Mouse (Mus musculus) limb, embryonic 10.5 days (tissue): ENCODE measurements at regions not wholly inside any gene's neighbourhood (a gene's known extent, or its start where the extent isn't known, plus 50 kb on each side); places are given as distances from the start of the nearest gene placed in this dataset.

Experiments used
- DNase-seq: peaks from one replicate; pipeline ENCODE4 v3.0.0-alpha.2; 2017; ENCODE audit warnings: low spot score
- H3K27ac ChIP-seq: fragments of 300-500 bp; sonication (generic); 2 replicates; pipeline ENCODE4 v1.5.1; 2016; ENCODE audit warnings: mild to moderate bottlenecking
- H3K27me3 ChIP-seq: fragments of 300-500 bp; sonication (generic); 2 replicates; pipeline ENCODE4 v1.6.1; 2016; ENCODE audit warnings: low read depth, mild to moderate bottlenecking; ENCODE audit not compliant: poor library complexity, severe bottlenecking
- H3K36me3 ChIP-seq: fragments of 300-500 bp; sonication (generic); 2 replicates; pipeline ENCODE4 v1.6.1; 2016; ENCODE audit warnings: mild to moderate bottlenecking, moderate library complexity
- H3K4me1 ChIP-seq: fragments of 300-500 bp; sonication (generic); 2 replicates; pipeline ENCODE4 v1.6.1; 2016
- H3K4me3 ChIP-seq: fragments of 300-500 bp; sonication (generic); 2 replicates; pipeline ENCODE4 v1.5.1; 2016; ENCODE audit warnings: mild to moderate bottlenecking, moderate library complexity
- H3K9me3 ChIP-seq: fragments of 300-500 bp; sonication (generic); replicated peaks from 2 replicates; pipeline ENCODE4 v1.6.1; 2016; ENCODE audit warnings: mild to moderate bottlenecking
- WGBS: fragments of 180-500 bp; shearing (Covaris S2); methylation state at CpG from one replicate; pipeline ENCODE4 v1.1.7; 2016; 5-methylcytosine and 5-hydroxymethylcytosine counted together

- no peak overlapping the region for H3K4me3 ChIP-seq
Observed at GRCm38 (mm10) chr6:50783494-50783893, 129.3 kb upstream of the Npvf start.

DNA sequence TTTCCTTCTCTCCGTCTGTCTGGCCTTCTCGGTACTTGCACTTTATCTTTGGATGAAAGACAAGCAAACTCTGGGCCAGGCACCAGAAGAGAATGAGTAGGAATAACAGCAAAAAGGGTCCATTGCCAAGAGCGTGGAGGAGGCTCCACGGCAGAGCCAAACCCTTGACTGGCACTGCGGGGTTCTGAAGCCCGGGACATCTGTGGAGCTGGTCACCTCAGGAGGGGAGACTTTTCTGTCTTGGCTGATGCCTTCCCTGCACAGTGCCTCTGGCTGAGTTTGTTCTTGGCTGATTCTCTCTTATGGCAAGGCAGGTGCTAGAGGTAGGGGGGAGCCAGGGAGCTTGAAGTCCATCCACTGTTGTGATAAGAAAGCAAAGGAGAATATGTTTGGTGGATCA is 130.1 kb upstream of the Npvf start:
- Histone ChIP-seq H3K4me1 (peaks cover 7% of the 10 kb centered on the region; the same call in 1 of the 2 replicates), H3K36me3 (no peaks in the 10 kb centered on the region), H3K27ac (no peak overlapping the region), H3K27me3 (0 out of 2 replicates have a peak, but pooled peaks cover 4% of the 10 kb centered on the region), H3K9me3 (no peaks in the 10 kb centered on the region), H3K4me3 (no peak overlapping the region)
- no peak for DNase-seq
- WGBS: 89% methylated on average over 6 of the region's 6 CpGs

More at GRCm38 (mm10) chr6:50783494-50783893, 129.3 kb upstream of the Npvf start:
- Histone ChIP-seq H3K4me1 (peaks cover 8% of the 10 kb centered on the region; the same call in 1 of the 2 replicates), H3K27ac (no peak overlapping the region), H3K9me3 (no peaks in the 10 kb centered on the region), H3K27me3 (0 out of 2 replicates have a peak, but pooled peaks cover 4% of the 10 kb centered on the region), H3K36me3 (no peaks in the 10 kb centered on the region)
- 84% methylated on average over 10 of the region's 10 CpGs for WGBS
- DNase-seq: no peak

- 0 out of 2 replicates have a peak, but pooled peaks cover 5% of the 10 kb centered on the region for H3K4me1 ChIP-seq
- WGBS: 95% methylated on average over 8 of the region's 8 CpGs
- H3K27ac ChIP-seq: no peak overlapping the region
- H3K9me3 ChIP-seq: no peaks in the 10 kb centered on the region
- no peak for DNase-seq
- no peak overlapping the region for H3K4me3 ChIP-seq
- no peaks in the 10 kb centered on the region for H3K27me3 ChIP-seq
- no peaks in the 10 kb centered on the region for H3K36me3 ChIP-seq
Observed at GRCm38 (mm10) chr6:50787666-50788065, 133.4 kb upstream of the Npvf start.

DNA sequence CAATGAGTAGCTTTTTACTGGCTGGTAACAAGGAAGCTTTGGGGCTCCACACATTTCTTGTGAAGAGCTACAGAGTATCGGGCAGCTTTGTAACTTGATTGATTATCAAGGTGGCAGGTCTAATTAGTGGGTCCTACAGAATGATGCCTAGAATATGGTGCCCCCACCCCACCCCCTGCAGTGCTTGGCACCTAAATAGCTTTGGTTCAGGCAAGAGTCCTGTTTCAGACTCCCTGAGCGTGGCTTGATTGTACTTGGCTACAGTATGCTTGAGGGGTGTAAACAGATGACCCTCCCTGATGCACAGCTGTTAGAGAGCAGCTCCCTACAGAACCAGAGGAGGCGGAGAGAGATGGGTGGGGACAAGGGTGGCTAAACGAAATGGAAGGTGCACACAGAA is 145.7 kb upstream of the Npvf start:
- peaks cover 19% of the 10 kb centered on the region for H3K4me1 ChIP-seq
- no peak for DNase-seq

DNA sequence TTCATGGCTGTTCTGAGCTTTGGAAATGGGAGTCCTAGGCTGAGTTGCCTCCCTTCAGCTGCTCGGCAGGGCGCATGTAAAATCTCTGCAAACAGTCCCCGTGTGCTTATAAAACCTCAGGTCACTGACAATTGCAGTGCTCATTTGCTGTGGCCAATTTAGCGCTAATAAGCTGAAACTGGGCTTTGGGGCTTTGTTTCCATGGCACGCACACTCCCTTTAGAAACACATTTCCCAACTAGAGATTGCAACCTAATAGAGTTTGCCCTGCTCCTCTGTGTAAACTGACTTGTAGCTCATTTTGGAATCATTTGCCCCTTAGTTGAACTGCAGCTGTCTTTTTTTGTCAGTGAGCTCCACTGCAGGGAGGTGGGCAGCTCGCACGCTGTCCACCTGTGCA is 148.7 kb upstream of the Npvf start:
- H3K27ac ChIP-seq: peak overlapping the region; percentile 47; the same call in 1 of the 2 replicates
- H3K4me1 ChIP-seq: peaks cover 24% of the 10 kb centered on the region
- no peaks in the 10 kb centered on the region for H3K9me3 ChIP-seq
- WGBS: 69% methylated on average over 7 of the region's 7 CpGs
- no peaks in the 10 kb centered on the region for H3K36me3 ChIP-seq
- no peak overlapping the region for H3K4me3 ChIP-seq
- DNase-seq: no peak
- H3K27me3 ChIP-seq: peaks cover 34% of the 10 kb centered on the region; the same call in 1 of the 2 replicates

More for the DNA sequence above, 145.7 kb upstream of the Npvf start:
- H3K27me3 ChIP-seq: peaks cover 29% of the 10 kb centered on the region; the same call in 1 of the 2 replicates
- no peaks in the 10 kb centered on the region for H3K36me3 ChIP-seq
- no peaks in the 10 kb centered on the region for H3K9me3 ChIP-seq
- H3K27ac ChIP-seq: no peak overlapping the region
- WGBS: 34% methylated on average over 4 of the region's 4 CpGs
- H3K4me3 ChIP-seq: no peak overlapping the region

- no peak for DNase-seq
- Histone ChIP-seq H3K9me3 (no peaks in the 10 kb centered on the region), H3K27ac (no peak overlapping the region), H3K27me3 (peaks cover 34% of the 10 kb centered on the region; the same call in 1 of the 2 replicates), H3K4me1 (peaks cover 37% of the 10 kb centered on the region), H3K4me3 (no peak overlapping the region), H3K36me3 (no peaks in the 10 kb centered on the region)
- 85% methylated on average over 4 of the region's 4 CpGs for WGBS
Observed at GRCm38 (mm10) chr6:50804477-50805005, 150.3 kb upstream of the Npvf start.

DNA sequence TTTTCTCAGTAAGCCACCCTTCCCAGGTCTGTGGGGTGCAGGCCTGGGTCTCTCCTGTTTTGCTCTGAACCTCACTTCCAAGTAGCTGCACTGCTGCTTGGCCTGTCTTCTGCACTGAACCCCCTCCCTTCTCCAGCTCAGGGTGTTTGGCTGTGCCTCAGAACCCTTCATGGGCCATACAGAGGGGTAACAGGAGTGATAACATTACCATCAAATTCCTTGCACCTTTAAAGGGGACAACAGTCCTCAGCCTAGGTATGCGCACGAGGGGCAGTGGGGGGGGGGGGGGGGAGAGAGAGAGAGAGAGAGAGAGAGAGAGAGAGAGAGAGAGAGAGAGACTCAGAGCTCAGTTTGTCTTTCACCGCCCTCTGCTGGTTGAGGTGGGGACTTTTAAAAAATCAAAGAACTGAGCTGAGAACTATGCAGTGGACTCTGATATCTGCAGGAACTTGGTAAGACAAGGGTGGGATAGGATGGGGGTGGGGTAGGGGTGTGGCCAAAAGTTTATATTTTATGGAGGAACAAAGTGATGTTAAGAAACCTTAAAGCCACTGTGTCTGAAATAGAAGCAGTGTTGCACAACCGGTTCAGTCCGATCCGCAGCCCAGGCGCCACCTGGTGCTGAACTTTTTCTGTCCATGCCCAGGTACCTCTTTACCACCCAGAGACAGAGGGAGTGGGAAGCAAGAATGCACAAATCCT is 152.3 kb upstream of the Npvf start:
- Histone ChIP-seq H3K4me3 (no peak overlapping the region), H3K36me3 (no peaks in the 10 kb centered on the region), H3K27me3 (peaks cover 34% of the 10 kb centered on the region; the same call in 1 of the 2 replicates), H3K4me1 (peaks cover 55% of the 10 kb centered on the region), H3K9me3 (no peaks in the 10 kb centered on the region), H3K27ac (no peak overlapping the region)
- WGBS: 27% methylated on average over 7 of the region's 7 CpGs
- DNase-seq: peak; percentile 73

DNA sequence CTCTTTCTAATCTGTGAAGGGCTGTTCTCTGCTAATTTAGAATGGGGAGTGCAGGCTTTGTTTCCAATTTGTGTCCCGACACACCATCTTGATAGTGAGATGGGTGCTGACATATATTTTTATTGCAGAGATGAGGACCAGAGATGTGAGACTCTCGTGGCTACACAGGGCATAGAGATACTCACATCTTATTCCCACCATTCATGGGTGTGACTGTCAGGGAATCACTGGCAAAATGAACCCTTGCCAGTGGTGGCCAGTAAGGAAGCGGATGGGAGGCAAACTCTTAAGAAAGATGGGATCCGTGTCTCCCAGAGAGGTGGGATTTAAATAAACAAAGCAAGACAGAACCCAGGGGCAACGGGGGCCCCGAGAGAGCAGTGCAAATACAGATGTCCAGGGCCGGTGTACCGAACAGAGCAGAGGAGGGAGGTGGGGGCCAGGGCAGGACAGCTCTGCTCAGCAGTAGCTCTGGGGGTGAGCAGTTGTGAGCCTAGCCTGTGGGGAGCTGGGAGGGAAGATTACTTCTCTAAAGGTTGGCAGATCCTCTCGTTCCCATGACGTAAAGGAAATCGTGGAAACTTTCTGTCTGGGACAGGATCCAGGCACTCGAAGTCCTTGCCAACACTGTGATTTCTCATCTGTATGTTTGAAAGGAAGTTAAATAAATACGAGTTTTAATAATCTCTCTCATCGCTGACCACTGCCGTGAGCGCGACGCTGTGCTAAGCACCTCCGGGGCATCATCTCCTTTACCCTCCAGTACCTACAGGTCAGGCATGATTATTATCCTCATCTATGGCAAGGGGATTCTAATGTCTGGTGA is 153.2 kb upstream of the Npvf start:
- Histone ChIP-seq H3K4me1 (peaks cover 62% of the 10 kb centered on the region), H3K27me3 (peaks cover 30% of the 10 kb centered on the region; the same call in 1 of the 2 replicates), H3K4me3 (no peak overlapping the region), H3K9me3 (no peaks in the 10 kb centered on the region), H3K36me3 (no peaks in the 10 kb centered on the region), H3K27ac (0 out of 2 replicates have a peak overlapping the region, but pooled peaks have one; percentile 26)
- WGBS: 77% methylated on average over 19 of the region's 19 CpGs
- no peak for DNase-seq

DNA sequence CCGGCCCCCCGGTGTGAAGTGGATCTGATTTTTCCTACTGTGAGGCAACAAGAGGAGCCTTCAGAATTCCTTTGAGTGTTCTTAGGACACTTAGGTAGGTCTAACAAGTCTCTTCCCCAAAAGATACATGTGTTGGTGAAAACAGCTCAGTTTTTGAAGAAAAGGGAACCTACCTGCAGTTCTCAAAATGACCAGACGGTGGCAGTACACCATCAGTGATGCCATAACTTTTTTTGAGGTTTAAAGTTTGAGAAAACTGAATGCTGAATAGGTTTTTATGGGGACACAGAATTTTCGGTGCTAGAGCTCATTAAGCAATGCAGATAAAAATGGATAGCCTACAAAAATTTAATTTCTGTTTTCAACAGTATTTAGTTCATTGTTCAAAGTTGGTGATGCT is 153.9 kb upstream of the Npvf start:
- H3K27me3 ChIP-seq: peaks cover 22% of the 10 kb centered on the region; the same call in 1 of the 2 replicates
- no peak overlapping the region for H3K4me3 ChIP-seq
- 7% methylated on average over 4 of the region's 4 CpGs for WGBS
- peak; percentile 85 for DNase-seq
- peak overlapping the region; percentile 79; the same call in 1 of the 2 replicates for H3K27ac ChIP-seq
- H3K4me1 ChIP-seq: peaks cover 63% of the 10 kb centered on the region
- no peaks in the 10 kb centered on the region for H3K9me3 ChIP-seq
- H3K36me3 ChIP-seq: no peaks in the 10 kb centered on the region

DNA sequence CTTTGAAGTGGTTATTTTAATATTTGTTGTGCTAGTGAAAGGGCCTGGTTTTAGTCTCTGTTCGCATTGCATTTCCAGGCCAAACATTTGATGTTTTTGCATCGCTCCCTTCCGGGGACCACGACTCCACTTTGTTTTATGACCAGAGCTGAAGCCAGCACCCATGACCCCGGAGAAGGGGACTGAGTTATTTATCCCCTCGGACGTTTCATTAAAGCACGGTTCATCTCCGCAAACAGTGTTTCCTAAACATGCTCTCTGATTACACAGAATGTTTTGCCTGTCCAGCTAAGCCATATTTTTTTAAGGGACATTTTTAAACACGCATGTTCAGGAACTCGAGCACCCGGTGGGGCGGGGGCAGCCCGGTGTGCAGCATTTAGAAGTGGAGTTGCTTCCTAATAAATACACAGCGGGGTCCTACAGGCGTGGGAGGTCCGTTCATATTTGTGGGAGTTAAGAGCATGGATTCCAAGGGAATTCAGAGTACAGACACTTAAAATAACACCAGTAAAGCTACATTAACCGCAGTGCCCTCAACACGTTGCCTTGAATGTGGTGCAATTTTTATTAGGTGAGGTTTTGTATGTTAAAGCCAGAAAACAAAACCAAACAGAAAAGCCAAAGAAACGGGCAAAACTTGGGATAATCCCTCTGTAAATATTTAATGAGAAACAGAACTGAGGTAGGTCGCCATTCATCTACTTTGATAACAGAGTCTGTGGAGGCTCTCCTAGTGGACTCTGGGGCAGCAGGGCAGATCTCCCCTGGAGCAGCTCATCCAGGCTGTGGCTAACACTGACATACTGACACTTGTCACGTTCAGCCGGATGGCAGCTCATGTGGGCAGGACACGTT is 154.8 kb upstream of the Npvf start:
- peak overlapping the region; percentile 79 for H3K27ac ChIP-seq
- no peaks in the 10 kb centered on the region for H3K9me3 ChIP-seq
- peak overlapping the region; percentile 4; the same call in 1 of the 2 replicates for H3K4me3 ChIP-seq
- H3K27me3 ChIP-seq: peaks cover 14% of the 10 kb centered on the region; the same call in 1 of the 2 replicates
- WGBS: 31% methylated on average over 24 of the region's 24 CpGs
- H3K36me3 ChIP-seq: no peaks in the 10 kb centered on the region
- DNase-seq: peak; percentile 37
- H3K4me1 ChIP-seq: peaks cover 63% of the 10 kb centered on the region

DNA sequence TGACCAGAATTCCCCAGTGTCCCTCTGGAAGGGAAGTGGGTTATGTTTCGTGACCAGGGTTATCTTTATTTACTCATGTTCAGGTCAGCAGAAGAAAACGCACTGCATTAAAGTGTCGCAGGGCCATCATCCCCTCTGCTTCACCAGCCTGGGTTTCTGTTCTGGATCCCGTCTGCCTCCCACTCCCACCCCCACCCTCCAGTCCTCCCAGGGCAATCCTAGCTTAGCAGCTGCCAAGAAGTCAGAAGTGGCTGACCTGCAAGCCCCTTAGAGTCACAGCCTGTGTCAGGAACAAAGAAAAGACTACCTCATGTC is 155.4 kb upstream of the Npvf start:
- Histone ChIP-seq H3K4me3 (no peak overlapping the region), H3K27ac (peak overlapping the region; percentile 79), H3K9me3 (no peaks in the 10 kb centered on the region), H3K4me1 (peaks cover 62% of the 10 kb centered on the region), H3K27me3 (peaks cover 8% of the 10 kb centered on the region; the same call in 1 of the 2 replicates), H3K36me3 (no peaks in the 10 kb centered on the region)
- WGBS: 20% methylated on average over 4 of the region's 4 CpGs
- DNase-seq: peak; percentile 43

DNA sequence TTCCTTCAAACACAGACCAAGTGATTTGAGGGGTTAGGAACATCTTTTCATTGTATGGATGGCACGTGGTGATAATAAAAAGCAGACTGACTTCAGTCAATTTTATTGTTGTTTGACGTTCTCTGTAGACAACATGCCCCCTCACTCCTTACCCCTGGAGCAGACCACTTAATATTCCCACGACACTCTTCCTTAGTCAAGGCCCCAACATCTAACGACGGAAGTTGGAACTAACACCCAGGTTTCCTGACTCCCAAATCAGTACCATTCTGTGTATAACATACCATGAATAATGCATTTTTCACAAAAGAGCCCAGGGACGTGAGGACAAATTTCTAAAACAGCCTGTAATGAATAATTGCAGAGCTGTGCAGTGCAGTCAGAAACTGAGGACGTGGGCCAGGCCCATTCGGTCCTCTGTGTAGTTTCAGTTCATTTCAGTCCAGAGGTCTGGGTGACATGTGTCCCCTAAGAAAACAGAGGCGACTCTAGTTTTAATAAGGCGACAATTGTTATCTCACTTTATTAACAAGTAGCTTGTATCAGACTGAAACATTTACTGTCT is 160.8 kb upstream of the Npvf start:
- Histone ChIP-seq H3K4me3 (no peak overlapping the region), H3K36me3 (no peaks in the 10 kb centered on the region), H3K27ac (no peak overlapping the region), H3K9me3 (no peaks in the 10 kb centered on the region), H3K4me1 (peaks cover 60% of the 10 kb centered on the region), H3K27me3 (no peaks in the 10 kb centered on the region)
- DNase-seq: no peak
- 65% methylated on average over 10 of the region's 10 CpGs for WGBS
